15 mouse cellular contexts compared by ENCODE assay signal in genomic region chr7:83645476-83645875, GRCm38 (mm10). TPM values are rescaled to one million over a fixed set of nuclear protein-coding genes. Genes with fewer than 3 reads are reported as not detected.
DNase-seq lines count a peak whose midpoint lies in the region; ATAC-seq lines count a peak whose summit lies in the region.
"Had no signal": no experiment of that assay in that cellular context is flagged by ENCODE, and none has a peak within 500 bp of the region (broad histone marks: within the 10 kb centered on the region; RNA-seq: fewer than 3 reads in every experiment).

No protein-coding gene starts in this region.

- ATAC-seq in common myeloid progenitor, adult 5-6 weeks (replicated peaks; ENCODE audit: low read depth, poor library complexity, severe bottlenecking), result peak; percentile 78
- ATAC-seq in monocyte, adult 5-6 weeks (replicated peaks; ENCODE audit: insufficient number of reproducible peaks, low FRiP score, low TSS enrichment, poor library complexity, severe bottlenecking), result peak; percentile 78
- ATAC-seq: forebrain, embryonic 15.5 days; midbrain, embryonic 13.5 days had no signal

- peak; percentile 50 for DNase-seq in layer of hippocampus, adult 9-11 months
- DNase-seq in layer of hippocampus, adult 18-20 months (ENCODE audit: low spot score in 2 of 2), result no peak
- DNase-seq in B cell, adult 2 months, result peak; percentile 76 to 80
- DNase-seq in thymus, adult 18-20 months, result no peak
- no peak for DNase-seq in c-Kit-positive CD71-positive TER-119-positive erythroid progenitor cells, embryonic 14.5 days (ENCODE audit: low spot score)
- no peak for DNase-seq in yolk sac, embryonic 10.5 days (ENCODE audit: low spot score)
- DNase-seq: adrenal gland, adult 8-10 months; cerebellum, postnatal 10 days; heart, postnatal 10 days; kidney, adult 9 months; thymus, postnatal 4 days had no signal

RNA-seq across cellular contexts. Expression of gene Stard5, which starts 13.7 kb away (rescaled TPM):
- 10 to 100 TPM; 15.7 to 16.3 TPM for total RNA-seq in layer of hippocampus, adult 18-20 months (2021)
- total RNA-seq in common myeloid progenitor, adult 5-6 weeks (2017), result 5.8 and 6.1 TPM in 2 replicates
- 32.2 to 38.7 TPM (median 38.0 TPM) in 3 replicates for total RNA-seq in monocyte, adult 5-6 weeks (2017)

Comparison
In these comparisons a context has a peak if more than half of its experiments do, and no peak if none do; other contexts are left out.
1. DNase-seq: peak in layer of hippocampus, adult 9-11 months (single experiment) and B cell, adult 2 months (2 of 2); none in layer of hippocampus, adult 18-20 months (0 of 2), thymus, adult 18-20 months (0 of 2), c-Kit-positive CD71-positive TER-119-positive erythroid progenitor cells, embryonic 14.5 days (single experiment) and yolk sac, embryonic 10.5 days (single experiment).